Mouse (Mus musculus) megakaryocyte, adult 5-6 weeks (primary cell): ENCODE measurements around the gene Plxnb1. TPM values are rescaled to one million over a fixed set of nuclear protein-coding genes. Genes with fewer than 3 reads are reported as not detected.
"Not testable (repeated sequence)": the region's sequence is repeated elsewhere in the genome, so short reads cannot be mapped to it uniquely, and the experiment has no call there.

Experiments used
- ATAC-seq: 2 replicates; pipeline ENCODE4 v1.8.0; 2016; ENCODE audit warnings: mild to moderate bottlenecking, inconsistent platforms; ENCODE audit not compliant: poor library complexity, severe bottlenecking
- total RNA-seq, 2 experiments: library from RNA; stranded (forward) in 1 of 2; stranded (reverse) in 1 of 2; fragments of 153-499, 151-499 nt in 1 of 2; fragments of 221-1000, 200-1000 nt in 1 of 2; gene quantifications; 2 replicates each; pipeline versions ENCODE4 v1.2.3 to v1.2.4; 2015 to 2017

The Plxnb1 gene
- total RNA-seq, 2 experiments from 2014 or later, result 0.04 TPM; not detected in 1

DNA sequence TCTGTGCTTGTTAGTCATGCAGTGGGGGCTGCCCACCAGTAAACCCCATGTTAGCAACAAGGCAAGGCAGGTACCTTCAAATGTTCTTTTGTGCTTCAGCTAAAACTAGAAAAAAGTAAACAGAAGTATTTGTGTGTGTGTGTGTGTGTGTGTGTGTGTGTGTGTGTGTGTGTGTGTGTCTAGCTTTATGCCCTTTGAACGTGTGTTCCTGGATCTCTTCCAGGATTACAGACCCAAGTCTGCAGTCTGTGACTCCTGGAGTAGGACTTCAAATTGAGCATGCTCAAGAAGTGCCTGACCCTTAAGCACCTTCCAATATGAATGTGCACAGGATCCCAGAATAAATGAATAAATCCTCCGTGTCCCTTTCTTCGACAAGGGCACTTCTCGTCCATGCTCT lies 31.9 kb downstream of the Plxnb1 start:
- no peak for ATAC-seq

DNA sequence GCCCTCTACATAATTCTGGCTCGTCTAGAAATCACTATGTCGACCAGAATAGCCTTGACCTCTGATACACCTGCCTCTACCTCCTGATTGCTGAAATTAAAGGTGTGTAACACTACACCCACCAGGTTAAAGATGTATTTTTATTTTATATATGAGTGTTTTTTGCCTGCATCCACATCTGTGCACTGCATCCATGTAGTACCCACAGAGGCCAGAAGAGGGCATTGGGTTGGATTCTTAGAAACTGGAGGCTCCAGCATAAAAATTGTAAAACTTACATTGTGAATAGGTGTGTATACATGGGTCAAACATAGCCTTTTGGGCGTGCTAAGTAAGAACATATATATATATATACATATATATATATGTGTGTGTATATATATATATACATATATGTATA lies 33.0 kb downstream of the Plxnb1 start:
- no peak for ATAC-seq

DNA sequence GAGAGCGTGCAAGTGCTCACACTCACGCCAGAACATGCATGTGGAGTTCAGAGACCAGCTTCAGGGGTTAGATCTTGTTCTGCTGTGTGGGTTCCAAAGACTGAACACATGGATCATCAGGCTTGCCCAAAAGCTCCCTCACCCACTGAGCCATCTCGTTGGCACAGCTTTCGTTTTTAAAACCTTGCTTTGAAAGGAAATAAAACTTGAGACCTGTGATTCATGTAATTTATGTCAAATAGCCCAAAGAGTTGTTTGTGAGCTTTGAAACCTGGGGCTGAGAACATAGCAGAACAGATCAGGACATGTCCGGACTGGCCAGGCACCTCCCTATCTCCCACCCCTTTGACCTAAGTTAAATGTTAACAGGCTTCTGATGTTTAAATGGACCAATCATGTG lies 34.9 kb downstream of the Plxnb1 start:
- ATAC-seq, result no peak

DNA sequence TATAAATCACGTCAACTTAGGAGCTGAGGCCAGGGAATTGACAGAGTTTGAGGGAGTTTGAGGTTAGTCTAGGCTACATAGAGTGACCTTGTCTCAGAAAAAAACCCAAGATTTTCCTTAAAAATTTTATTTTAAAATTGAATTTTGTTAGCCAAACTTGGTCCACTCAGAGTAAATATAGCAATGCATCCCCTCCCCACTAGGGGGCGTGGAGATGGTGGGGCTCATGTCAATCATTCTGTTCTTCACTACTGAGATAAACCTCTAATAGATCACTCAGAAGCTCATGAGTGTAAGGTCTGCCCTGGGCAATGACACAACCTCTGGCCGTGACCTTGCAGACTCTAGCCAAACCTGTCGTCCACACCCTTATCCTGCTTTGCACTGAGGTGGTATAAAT lies 45.2 kb downstream of the Plxnb1 start:
- not testable (repeated sequence) for ATAC-seq

DNA sequence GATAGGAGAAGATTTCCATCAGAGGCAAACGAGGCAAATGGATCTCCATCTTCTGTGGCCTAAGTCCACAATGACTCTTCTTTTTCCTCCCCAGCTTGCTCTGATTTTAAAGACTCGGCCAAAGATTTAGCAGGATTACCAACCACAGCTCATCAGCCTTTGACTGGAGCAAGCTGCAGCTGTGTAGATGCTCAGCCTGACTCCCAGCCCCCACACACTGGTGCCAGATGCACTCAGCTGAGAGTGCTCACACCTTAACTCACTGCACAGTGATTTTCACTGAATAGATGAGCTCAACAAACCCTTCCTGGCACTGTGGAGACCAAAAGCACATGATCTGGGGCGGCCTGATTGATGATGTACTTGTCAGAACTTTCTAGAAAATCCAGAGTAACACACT lies 66.8 kb downstream of the Plxnb1 start, which contains the start of gene Fbxw21:
Fbxw21 (minus strand) TSS at position 101 of the 400 bp plus-strand sequence.
- ATAC-seq, result no peak

DNA sequence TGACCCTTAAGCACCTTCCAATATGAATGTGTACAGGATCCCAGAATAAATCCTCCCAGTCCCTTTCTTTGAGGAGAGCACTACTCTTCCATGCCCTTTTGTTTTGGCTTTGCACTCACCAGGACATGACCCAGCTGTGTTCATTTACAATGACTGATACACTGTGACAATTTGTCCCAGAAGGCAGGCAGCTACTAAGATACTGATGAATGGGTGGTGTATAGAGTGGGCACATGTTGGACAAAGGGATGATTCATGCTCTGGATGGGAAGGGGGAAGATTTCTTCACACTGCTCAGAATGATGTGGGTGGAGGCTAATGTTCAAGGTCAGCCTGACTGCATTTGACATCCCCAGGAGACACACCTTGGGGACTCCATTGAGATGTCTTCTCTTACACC lies 72.1 kb downstream of the Plxnb1 start:
- ATAC-seq, result no peak

Other genes with a start within 250 kb of the Plxnb1 start
- gene Slc26a6, start 242.1 kb upstream of the Plxnb1 start, total RNA-seq (2015), result 10.0 and 14.2 TPM in 2 replicates
- 2.7 and 4.5 TPM in 2 replicates for gene Slc26a6, start 242.1 kb upstream of the Plxnb1 start, total RNA-seq (2017)
- 1.2 TPM in 1 of 2 replicates, not detected in the other for gene Tmem89, start 180.8 kb upstream of the Plxnb1 start, total RNA-seq (2015)
- gene Tmem89, start 180.8 kb upstream of the Plxnb1 start, total RNA-seq (2017), result 0.28 TPM in 1 of 2 replicates, not detected in the other
- gene Uqcrc1, start 158.8 kb upstream of the Plxnb1 start, total RNA-seq (2015), result 81.6 and 86.0 TPM in 2 replicates
- 155 and 187 TPM in 2 replicates for gene Uqcrc1, start 158.8 kb upstream of the Plxnb1 start, total RNA-seq (2017)
- 0.20 and 0.93 TPM in 2 replicates for gene Col7a1, start 141.8 kb upstream of the Plxnb1 start, total RNA-seq (2015)
- gene Col7a1, start 141.8 kb upstream of the Plxnb1 start, total RNA-seq (2017), result 0.16 and 1.1 TPM in 2 replicates
- gene Ucn2, start 109.4 kb upstream of the Plxnb1 start, total RNA-seq (2015), result not detected in 2 replicates
- gene Ucn2, start 109.4 kb upstream of the Plxnb1 start, total RNA-seq (2017), result not detected in 2 replicates
- gene Pfkfb4, start 103.6 kb upstream of the Plxnb1 start, total RNA-seq (2015), result 19.3 and 22.4 TPM in 2 replicates
- 53.1 and 64.9 TPM in 2 replicates for gene Pfkfb4, start 103.6 kb upstream of the Plxnb1 start, total RNA-seq (2017)
- 119 and 176 TPM in 2 replicates for gene Shisa5, start 56.8 kb upstream of the Plxnb1 start, total RNA-seq (2015)
- 453 and 632 TPM in 2 replicates for gene Shisa5, start 56.8 kb upstream of the Plxnb1 start, total RNA-seq (2017)
- 119 and 124 TPM in 2 replicates for gene Trex1, start 35.7 kb upstream of the Plxnb1 start, total RNA-seq (2015)
- 68.7 and 87.5 TPM in 2 replicates for gene Trex1, start 35.7 kb upstream of the Plxnb1 start, total RNA-seq (2017)
- 7.2 and 9.5 TPM in 2 replicates for gene Atrip, start 21.3 kb upstream of the Plxnb1 start, total RNA-seq (2015)
- gene Atrip, start 21.3 kb upstream of the Plxnb1 start, total RNA-seq (2017), result 9.7 and 10.2 TPM in 2 replicates
- gene Ccdc51, start 12.9 kb upstream of the Plxnb1 start, total RNA-seq (2015), result 4.7 and 6.0 TPM in 2 replicates
- 6.7 and 11.0 TPM in 2 replicates for gene Ccdc51, start 12.9 kb upstream of the Plxnb1 start, total RNA-seq (2017)
- gene Tma7, start 12.8 kb upstream of the Plxnb1 start, total RNA-seq (2015), result 367 and 406 TPM in 2 replicates
- 109 and 136 TPM in 2 replicates for gene Tma7, start 12.8 kb upstream of the Plxnb1 start, total RNA-seq (2017)
- not detected in 2 replicates for gene Fbxw21, start 66.7 kb downstream of the Plxnb1 start, total RNA-seq (2015)
- gene Fbxw21, start 66.7 kb downstream of the Plxnb1 start, total RNA-seq (2017), result not detected in 2 replicates
- not detected in 2 replicates for gene Fbxw13, start 100.6 kb downstream of the Plxnb1 start, total RNA-seq (2015)
- not detected in 2 replicates for gene Fbxw13, start 100.6 kb downstream of the Plxnb1 start, total RNA-seq (2017)
- gene Fbxw20, start 139.4 kb downstream of the Plxnb1 start, total RNA-seq (2015), result not detected in 2 replicates
- not detected in 2 replicates for gene Fbxw20, start 139.4 kb downstream of the Plxnb1 start, total RNA-seq (2017)
- not detected in 2 replicates for gene Fbxw14, start 192.3 kb downstream of the Plxnb1 start, total RNA-seq (2015)
- gene Fbxw14, start 192.3 kb downstream of the Plxnb1 start, total RNA-seq (2017), result not detected in 2 replicates
- not detected in 2 replicates for gene Fbxw28, start 244.3 kb downstream of the Plxnb1 start, total RNA-seq (2015)
- not detected in 2 replicates for gene Fbxw28, start 244.3 kb downstream of the Plxnb1 start, total RNA-seq (2017)